Mouse (Mus musculus) limb, embryonic 15.5 days (tissue): ENCODE measurements at regions not wholly inside any gene's neighbourhood (a gene's known extent, or its start where the extent isn't known, plus 50 kb on each side); places are given as distances from the start of the nearest gene placed in this dataset.

Experiments
- ATAC-seq: fragments of 200-750 bp; cut with Nextera tagmentation; 2 replicates; pipeline ENCODE4 v1.8.0; 2017; ENCODE audit warnings: low read depth, moderate TSS enrichment; ENCODE audit not compliant: insufficient number of reproducible peaks, low FRiP score, low TSS enrichment
- H3K27ac ChIP-seq: fragments of 300-500 bp; sonication (generic); 2 replicates; pipeline ENCODE4 v1.5.1; 2015; ENCODE audit warnings: moderate library complexity, mild to moderate bottlenecking, inconsistent platforms
- H3K27me3 ChIP-seq: fragments of 300-500 bp; sonication (generic); 2 replicates; pipeline ENCODE4 v1.6.1; 2015; ENCODE audit warnings: inconsistent platforms
- H3K36me3 ChIP-seq: fragments of 300-500 bp; sonication (generic); 2 replicates; pipeline ENCODE4 v1.6.1; 2015; ENCODE audit warnings: inconsistent platforms
- H3K4me1 ChIP-seq: fragments of 300-500 bp; sonication (generic); 2 replicates; pipeline ENCODE4 v1.6.1; 2015; ENCODE audit warnings: inconsistent platforms
- H3K4me2 ChIP-seq: fragments of 300-500 bp; sonication (generic); 2 replicates; pipeline ENCODE4 v1.6.1; 2015; ENCODE audit warnings: mild to moderate bottlenecking, inconsistent platforms
- H3K4me3 ChIP-seq: fragments of 300-500 bp; sonication (generic); 2 replicates; pipeline ENCODE4 v1.5.1; 2015; ENCODE audit warnings: mild to moderate bottlenecking, inconsistent platforms
- H3K9ac ChIP-seq: fragments of 300-500 bp; sonication (generic); 2 replicates; pipeline ENCODE4 v1.6.1; 2015; ENCODE audit warnings: inconsistent platforms
- H3K9me3 ChIP-seq: fragments of 300-500 bp; sonication (generic); 2 replicates; pipeline ENCODE4 v1.6.1; 2016; ENCODE audit warnings: inconsistent platforms
- WGBS: fragments of 180-500 bp; shearing (Covaris S2); methylation state at CpG from one replicate; pipeline ENCODE4 v1.1.7; 2015; 5-methylcytosine and 5-hydroxymethylcytosine counted together

DNA sequence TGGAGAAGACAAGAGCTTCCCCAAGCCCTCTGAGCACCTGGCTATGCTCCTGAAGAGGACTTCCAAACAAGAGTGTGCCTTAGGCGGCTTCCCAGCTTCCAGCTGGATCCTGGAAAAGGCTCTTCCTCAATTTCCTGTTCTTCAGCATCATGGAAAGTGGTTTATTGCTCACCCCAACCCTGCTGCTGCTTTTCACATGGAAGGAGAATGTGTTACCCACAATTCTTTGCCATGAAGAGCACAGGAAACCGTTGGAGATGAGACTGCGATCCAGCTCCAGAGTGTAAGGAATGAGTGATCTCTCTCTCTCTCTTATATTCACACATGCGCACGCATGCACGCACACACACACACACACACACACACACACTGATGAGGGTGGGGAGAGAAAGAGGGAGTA is 150.6 kb upstream of the Gm5148 start:
- 49% methylated on average over 6 of the region's 6 CpGs for WGBS
- Histone ChIP-seq H3K9me3 (no peaks in the 10 kb centered on the region), H3K27me3 (no peaks in the 10 kb centered on the region), H3K27ac (peak overlapping the region; percentile 92), H3K4me1 (peaks cover 19% of the 10 kb centered on the region), H3K4me2 (no peak overlapping the region), H3K4me3 (no peak overlapping the region), H3K36me3 (no peaks in the 10 kb centered on the region), H3K9ac (no peak overlapping the region)
- ATAC-seq = peak; percentile 48

DNA sequence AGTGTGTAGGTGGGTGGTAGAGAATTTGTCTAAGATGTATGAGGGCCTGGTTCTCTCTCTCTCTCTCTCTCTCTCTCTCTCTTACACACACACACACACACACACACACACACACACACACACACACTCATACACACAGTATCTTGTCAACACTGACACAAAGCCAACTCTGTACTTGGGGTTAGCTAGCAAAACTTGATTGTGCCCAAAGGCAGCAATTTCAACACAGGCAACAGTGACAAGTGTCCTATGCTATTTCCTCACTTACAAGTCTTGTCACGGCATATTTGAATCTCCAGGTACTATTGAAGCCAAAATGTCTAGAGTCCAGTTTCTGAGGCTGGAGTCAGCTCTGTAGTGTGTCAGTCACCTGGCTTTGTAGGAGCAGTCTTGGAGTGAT is 150.1 kb upstream of the Gm5148 start:
- no peaks in the 10 kb centered on the region for H3K9me3 ChIP-seq
- H3K4me3 ChIP-seq = no peak overlapping the region
- H3K4me1 ChIP-seq = peaks cover 19% of the 10 kb centered on the region
- no peak for ATAC-seq
- H3K27ac ChIP-seq = peak overlapping the region; percentile 92
- no peaks in the 10 kb centered on the region for H3K27me3 ChIP-seq
- 57% methylated on average over 1 of the region's 1 CpGs for WGBS
- H3K36me3 ChIP-seq = no peaks in the 10 kb centered on the region
- H3K4me2 ChIP-seq = no peak overlapping the region
- H3K9ac ChIP-seq = no peak overlapping the region

DNA sequence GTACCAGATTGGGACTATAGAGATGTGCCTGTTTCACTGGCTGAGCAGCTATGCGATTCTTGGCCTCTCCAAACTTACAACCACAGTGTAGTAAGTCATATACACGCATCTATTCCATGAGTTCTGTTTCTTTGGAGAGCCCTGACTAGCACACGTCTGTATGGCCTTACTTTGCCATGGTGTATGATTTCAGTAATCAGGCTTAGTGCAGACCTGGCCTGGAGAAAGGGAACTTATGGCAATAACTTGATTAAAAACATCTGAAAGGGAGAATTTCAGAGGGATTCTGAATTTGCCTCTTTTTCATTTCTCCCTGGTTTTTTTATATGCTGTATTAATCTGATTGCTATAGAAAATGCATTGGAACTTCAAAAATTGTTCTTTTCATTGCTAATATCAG is 148.0 kb upstream of the Gm5148 start:
- WGBS = 51% methylated on average over 3 of the region's 3 CpGs
- Histone ChIP-seq H3K4me1 (peaks cover 28% of the 10 kb centered on the region), H3K9me3 (no peaks in the 10 kb centered on the region), H3K4me2 (no peak overlapping the region), H3K36me3 (no peaks in the 10 kb centered on the region), H3K9ac (no peak overlapping the region), H3K27me3 (no peaks in the 10 kb centered on the region), H3K4me3 (no peak overlapping the region), H3K27ac (peak overlapping the region; percentile 54; the same call in 1 of the 2 replicates)
- no peak for ATAC-seq

DNA sequence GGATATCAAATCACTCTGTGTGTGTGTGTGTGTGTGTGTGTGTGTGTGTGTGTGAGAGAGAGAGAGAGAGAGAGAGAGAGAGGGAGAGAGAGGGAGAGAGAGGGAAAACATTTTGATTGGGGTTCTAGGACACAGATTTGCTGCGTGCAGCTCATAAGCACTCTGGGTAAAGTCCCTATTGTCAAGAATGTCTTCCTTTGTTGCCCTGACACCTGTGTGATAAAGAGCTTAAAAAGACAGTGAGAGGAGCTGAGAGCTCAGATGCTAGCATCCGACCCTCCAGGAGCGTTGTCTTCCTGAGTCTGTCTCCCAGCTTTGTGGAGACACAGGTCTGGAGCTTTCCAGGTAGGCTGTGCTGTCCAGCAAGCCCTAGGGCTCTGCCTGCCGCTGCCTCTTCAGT is 146.8 kb upstream of the Gm5148 start:
- H3K36me3 ChIP-seq = no peaks in the 10 kb centered on the region
- no peak for ATAC-seq
- H3K9ac ChIP-seq = no peak overlapping the region
- H3K4me3 ChIP-seq = no peak overlapping the region
- H3K4me1 ChIP-seq = peaks cover 26% of the 10 kb centered on the region
- H3K27ac ChIP-seq = no peak overlapping the region
- H3K4me2 ChIP-seq = no peak overlapping the region
- no peaks in the 10 kb centered on the region for H3K9me3 ChIP-seq
- H3K27me3 ChIP-seq = no peaks in the 10 kb centered on the region
- 77% methylated on average over 4 of the region's 4 CpGs for WGBS

DNA sequence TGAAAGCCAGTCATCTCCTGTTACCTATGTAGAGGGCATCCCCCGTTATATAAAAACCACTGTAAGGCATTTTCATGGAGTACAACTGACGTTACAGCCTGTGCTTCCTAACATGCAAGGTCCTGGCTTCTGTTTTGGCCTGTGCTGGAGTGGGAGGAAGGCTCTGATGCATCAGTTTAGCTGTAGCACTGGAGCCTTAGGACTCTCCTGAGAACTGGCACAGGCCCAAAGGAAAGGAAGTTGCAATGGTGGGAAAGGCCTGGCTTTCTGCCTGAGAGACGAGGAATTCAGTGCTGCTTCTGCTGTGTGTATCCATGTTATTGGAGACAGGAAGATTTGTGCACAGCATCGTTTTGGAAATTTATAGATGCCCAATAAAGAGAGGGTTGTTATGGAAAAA is 144.2 kb upstream of the Gm5148 start:
- WGBS = 28% methylated on average over 4 of the region's 4 CpGs
- no peak for ATAC-seq

DNA sequence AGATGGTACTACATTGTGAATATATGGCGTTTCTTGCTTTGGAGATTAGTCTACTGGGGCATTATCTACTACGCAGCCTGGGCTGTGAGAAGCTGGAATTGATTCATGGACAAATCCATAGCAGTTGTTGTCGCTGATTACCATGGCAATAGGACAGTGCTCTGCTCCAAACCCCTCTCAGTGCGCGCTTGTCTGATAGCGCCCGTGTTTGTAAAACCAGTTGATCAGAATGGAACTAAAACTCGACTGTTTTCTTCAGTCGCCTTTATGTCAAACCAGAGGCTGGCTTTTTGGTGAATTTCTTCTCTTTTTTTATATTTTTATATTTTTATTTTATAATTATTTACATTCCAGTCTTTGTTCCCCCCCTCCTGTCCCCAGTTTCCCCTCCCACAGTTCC is 138.5 kb upstream of the Gm5148 start:
- Histone ChIP-seq H3K27me3 (no peaks in the 10 kb centered on the region), H3K9ac (no peak overlapping the region), H3K4me3 (no peak overlapping the region), H3K4me2 (no peak overlapping the region), H3K9me3 (no peaks in the 10 kb centered on the region), H3K36me3 (no peaks in the 10 kb centered on the region), H3K27ac (no peak overlapping the region), H3K4me1 (peaks cover 11% of the 10 kb centered on the region)
- WGBS = 92% methylated on average over 9 of the region's 9 CpGs
- no peak for ATAC-seq

More for the DNA sequence above, 144.2 kb upstream of the Gm5148 start:
- Histone ChIP-seq H3K27ac (no peak overlapping the region), H3K4me2 (no peak overlapping the region), H3K36me3 (no peaks in the 10 kb centered on the region), H3K9me3 (no peaks in the 10 kb centered on the region), H3K4me3 (no peak overlapping the region), H3K27me3 (no peaks in the 10 kb centered on the region), H3K9ac (no peak overlapping the region), H3K4me1 (peaks cover 9% of the 10 kb centered on the region; the same call in 1 of the 2 replicates)

DNA sequence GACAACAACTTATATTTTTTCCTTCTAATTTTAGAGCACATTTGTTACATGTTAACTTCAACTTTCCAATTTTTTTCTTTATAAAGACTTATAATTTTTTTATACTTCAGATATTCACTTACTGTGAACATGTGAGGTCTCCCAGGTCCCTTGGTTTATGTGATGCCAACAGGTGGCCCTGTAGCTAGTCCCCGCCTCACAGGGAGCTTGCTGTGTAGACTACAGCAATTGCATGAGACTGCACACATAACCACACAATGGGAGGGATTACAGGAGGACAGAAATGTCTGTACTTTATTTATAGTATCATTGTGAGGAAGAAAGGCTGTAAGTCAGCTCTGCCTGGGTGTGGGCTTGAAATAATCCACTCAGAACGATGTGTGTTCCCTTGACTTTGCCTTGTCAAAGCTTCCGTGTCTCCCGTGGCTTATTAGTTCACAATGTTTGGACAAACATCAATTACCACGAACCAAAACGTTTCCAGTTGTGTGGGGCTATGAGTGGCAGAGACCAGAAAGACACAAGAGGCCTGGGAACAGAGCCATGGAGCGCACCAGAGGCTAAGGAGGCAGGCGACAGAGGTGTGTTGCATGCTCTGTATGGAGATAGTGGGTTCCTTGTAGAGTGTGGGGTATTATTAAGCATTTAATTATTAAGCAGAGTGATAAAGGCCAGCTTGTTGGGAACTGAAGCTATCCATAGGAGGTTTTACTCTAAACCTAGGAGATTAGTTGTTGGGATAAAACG is 136.6 kb upstream of the Gm5148 start:
- Histone ChIP-seq H3K9me3 (no peaks in the 10 kb centered on the region), H3K4me1 (peaks cover 11% of the 10 kb centered on the region), H3K4me2 (no peak overlapping the region), H3K4me3 (no peak overlapping the region), H3K27ac (no peak overlapping the region), H3K27me3 (no peaks in the 10 kb centered on the region), H3K9ac (no peak overlapping the region), H3K36me3 (no peaks in the 10 kb centered on the region)
- WGBS = 57% methylated on average over 9 of the region's 9 CpGs
- ATAC-seq = no peak

DNA sequence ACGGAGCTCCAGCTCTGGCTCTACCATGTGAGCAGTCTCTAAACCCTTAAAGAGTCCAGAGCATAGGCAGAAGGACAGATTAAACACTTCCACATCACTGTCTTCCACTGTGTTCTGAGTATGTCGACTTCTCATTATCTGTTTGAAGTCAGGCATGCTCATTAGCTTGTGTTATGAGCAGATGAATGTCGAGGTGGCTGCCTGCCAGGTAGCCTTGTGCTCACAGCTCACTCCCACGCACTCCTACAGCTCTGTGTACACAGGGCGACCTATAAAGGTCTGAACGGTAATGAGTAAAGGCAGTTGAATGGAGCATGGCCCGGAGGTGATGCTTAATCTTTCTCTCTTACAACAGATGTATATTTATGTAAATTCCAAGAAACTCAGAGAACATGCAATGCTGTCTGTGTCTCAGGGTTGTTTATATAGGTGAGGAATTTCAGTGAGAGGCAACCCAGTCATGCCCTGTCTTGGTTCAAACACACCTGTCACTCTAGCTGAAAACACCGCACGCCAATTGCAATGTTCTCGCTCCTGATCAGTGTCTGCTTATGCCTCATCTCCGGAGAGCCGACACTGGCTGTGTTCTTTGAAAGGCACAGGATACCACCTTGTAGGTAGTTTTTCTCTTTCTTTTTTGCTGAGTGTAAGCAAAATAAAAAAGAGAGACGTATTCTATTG is 135.9 kb upstream of the Gm5148 start:
- Histone ChIP-seq H3K4me3 (no peak overlapping the region), H3K9me3 (no peaks in the 10 kb centered on the region), H3K27ac (no peak overlapping the region), H3K27me3 (no peaks in the 10 kb centered on the region), H3K4me1 (peaks cover 11% of the 10 kb centered on the region), H3K36me3 (no peaks in the 10 kb centered on the region), H3K9ac (no peak overlapping the region), H3K4me2 (no peak overlapping the region)
- no peak for ATAC-seq
- WGBS = 38% methylated on average over 13 of the region's 13 CpGs

DNA sequence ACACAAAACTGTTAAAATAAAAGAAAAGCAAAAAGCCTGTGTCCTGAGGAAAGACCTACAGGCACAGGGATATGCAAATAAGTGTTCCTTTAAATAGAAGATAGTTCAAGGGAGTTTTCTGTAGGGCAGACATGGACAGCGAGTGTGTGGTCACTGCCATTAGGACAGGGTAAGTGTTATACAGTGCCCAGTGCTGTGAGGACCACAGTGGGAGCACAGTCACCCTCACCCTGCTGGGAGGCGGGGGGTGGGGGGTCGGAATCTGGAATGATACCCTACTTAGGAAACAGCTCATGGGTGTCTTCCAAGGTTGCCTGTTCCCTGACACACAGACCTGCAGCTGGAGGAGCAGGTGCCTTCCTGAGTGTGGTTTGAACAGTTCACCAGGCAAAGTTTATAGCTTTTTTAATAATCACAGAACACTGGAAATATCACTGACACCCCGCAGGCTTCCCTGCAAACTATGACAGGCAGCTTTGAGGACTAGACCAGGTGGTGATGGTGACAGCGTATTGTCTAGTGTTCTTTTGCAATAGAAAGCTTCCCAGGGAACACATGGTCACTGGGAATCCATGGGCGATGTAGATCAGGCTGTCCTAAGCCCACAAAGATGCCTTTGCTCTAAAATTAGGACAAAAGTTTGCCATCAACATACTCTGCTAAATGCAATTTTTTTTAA is 134.5 kb upstream of the Gm5148 start:
- Histone ChIP-seq H3K27ac (no peak overlapping the region), H3K4me3 (no peak overlapping the region), H3K9ac (no peak overlapping the region), H3K4me1 (peaks cover 11% of the 10 kb centered on the region), H3K36me3 (no peaks in the 10 kb centered on the region), H3K27me3 (no peaks in the 10 kb centered on the region), H3K4me2 (no peak overlapping the region), H3K9me3 (no peaks in the 10 kb centered on the region)
- WGBS = 63% methylated on average over 6 of the region's 6 CpGs
- no peak for ATAC-seq

DNA sequence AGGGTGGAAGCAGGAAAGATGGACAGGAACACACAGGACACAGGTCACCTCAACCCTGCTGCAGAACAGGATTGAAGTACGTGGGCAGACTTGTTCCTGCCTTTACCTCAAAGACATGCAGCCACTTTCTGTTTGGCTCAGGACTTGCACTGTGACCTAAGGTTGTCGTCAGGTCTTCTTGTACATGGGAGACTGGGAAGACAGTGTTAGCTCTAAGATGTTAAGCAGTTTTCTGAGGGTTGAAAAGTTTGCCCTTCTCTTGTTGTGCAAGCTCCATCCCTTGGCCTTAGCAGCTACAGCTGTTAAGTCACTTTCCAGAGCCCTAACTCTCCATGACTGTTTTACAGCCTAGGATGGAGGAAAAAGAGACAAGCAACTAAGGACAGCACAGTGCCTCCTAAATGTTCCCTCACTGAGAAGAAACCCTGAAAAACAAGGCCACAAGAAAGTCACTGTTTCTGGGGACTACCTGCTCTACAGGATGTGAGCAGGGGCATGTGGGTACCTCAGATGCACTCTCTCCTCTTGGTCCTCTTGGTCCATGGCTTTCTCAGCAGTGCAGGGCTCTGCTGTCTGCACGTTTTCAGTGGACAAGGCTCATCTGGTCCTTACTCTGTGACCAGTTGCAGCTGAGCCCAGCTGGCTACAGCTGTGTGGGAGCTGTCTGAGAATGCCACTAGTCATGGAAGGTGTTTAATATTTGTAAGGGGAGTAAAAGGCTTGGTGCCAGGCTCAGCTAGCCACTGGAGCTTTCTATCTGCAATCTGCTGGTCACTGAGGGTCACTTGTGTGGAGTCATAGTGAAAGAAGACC is 122.1 kb upstream of the Gm5148 start:
- no peak for ATAC-seq
- no peak overlapping the region for H3K4me3 ChIP-seq
- no peaks in the 10 kb centered on the region for H3K27me3 ChIP-seq
- no peaks in the 10 kb centered on the region for H3K36me3 ChIP-seq
- H3K27ac ChIP-seq = peak overlapping the region; percentile 81
- H3K9me3 ChIP-seq = no peaks in the 10 kb centered on the region
- H3K4me1 ChIP-seq = peaks cover 23% of the 10 kb centered on the region
- WGBS = 54% methylated on average over 3 of the region's 3 CpGs
- no peak overlapping the region for H3K9ac ChIP-seq
- H3K4me2 ChIP-seq = no peak overlapping the region

DNA sequence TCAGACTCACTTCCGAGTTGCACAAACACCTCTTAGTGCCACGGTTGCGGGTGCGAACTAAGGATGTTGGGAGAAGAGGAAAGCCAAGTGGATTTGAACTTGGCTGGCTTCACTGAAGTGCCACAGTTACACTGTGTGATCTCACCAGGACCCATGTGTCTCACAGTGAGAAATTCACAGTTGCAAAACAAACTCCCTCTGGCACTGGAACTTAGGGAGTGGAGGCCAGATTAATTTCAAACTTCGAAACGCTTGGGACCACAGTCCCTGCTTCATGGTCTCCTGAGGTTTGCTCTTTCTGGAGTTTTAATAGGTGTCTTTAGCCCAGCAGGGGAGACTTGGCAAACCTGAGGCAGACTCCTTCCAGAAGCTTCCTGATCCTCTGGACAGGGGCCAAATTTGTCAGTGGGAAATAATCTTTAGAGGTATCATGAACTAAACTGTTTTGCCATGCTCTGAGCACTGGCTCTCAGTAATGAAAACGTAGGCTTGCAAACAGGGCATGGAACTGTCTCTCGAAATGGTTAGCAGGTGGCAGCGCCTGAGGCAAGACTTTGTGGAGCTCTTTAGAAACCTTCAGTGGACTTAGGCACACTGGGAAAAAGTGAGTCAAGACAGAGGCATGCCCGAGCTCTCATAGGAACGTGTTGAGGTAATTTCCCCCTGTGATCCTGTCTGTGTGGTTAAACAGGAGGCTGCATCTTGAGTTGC is 121.2 kb upstream of the Gm5148 start:
- Histone ChIP-seq H3K27me3 (no peaks in the 10 kb centered on the region), H3K4me1 (peaks cover 23% of the 10 kb centered on the region), H3K36me3 (no peaks in the 10 kb centered on the region), H3K9me3 (no peaks in the 10 kb centered on the region), H3K4me2 (no peak overlapping the region), H3K4me3 (no peak overlapping the region), H3K27ac (peak overlapping the region; percentile 81), H3K9ac (no peak overlapping the region)
- WGBS = 35% methylated on average over 11 of the region's 11 CpGs
- ATAC-seq = peak; percentile 75
